Mouse (Mus musculus): ENCODE measurements at regions not wholly inside any gene's neighbourhood (a gene's known extent, or its start where the extent isn't known, plus 50 kb on each side); places are given as distances from the start of the nearest gene placed in this dataset.

GRCm38 (mm10) chr8:88417307-88418095, 55.5 kb upstream of the Brd7 start:
- DNase-seq (ENCODE audit: low spot score in 2 of 2): peak; percentile 33 to 38

- DNase-seq (ENCODE audit: low spot score in 2 of 2): no peak
Observed at GRCm38 (mm10) chr8:88423264-88423663, 61.3 kb upstream of the Brd7 start.

- no peak for DNase-seq (ENCODE audit: low spot score in 2 of 2)
Observed at GRCm38 (mm10) chr8:88428560-88428959, 66.6 kb upstream of the Brd7 start.

- DNase-seq (ENCODE audit: low spot score in 2 of 2): no peak
Observed at GRCm38 (mm10) chr8:88431389-88431788, 69.4 kb upstream of the Brd7 start.

- DNase-seq (ENCODE audit: low spot score in 2 of 2): no peak
Observed at GRCm38 (mm10) chr8:88435686-88436085, 73.7 kb upstream of the Brd7 start.

GRCm38 (mm10) chr8:88440219-88440618, 78.2 kb upstream of the Brd7 start:
- DNase-seq (ENCODE audit: low spot score in 2 of 2): no peak

- DNase-seq (ENCODE audit: low spot score in 2 of 2): no peak
Observed at GRCm38 (mm10) chr8:88443397-88443796, 77.8 kb upstream of the Nkd1 start.

- peak; percentile 21 to 24 for DNase-seq (ENCODE audit: low spot score in 2 of 2)
Observed at GRCm38 (mm10) chr8:88447406-88447805, 73.7 kb upstream of the Nkd1 start.

GRCm38 (mm10) chr8:88447844-88448535, 73.2 kb upstream of the Nkd1 start:
- no peak for DNase-seq (ENCODE audit: low spot score in 2 of 2)

- DNase-seq (ENCODE audit: low spot score in 2 of 2): no peak
Observed at GRCm38 (mm10) chr8:88449001-88449400, 72.2 kb upstream of the Nkd1 start.

GRCm38 (mm10) chr8:88449534-88449933, 71.6 kb upstream of the Nkd1 start:
- DNase-seq (ENCODE audit: low spot score in 2 of 2): no peak

GRCm38 (mm10) chr8:88450864-88451657, 70.1 kb upstream of the Nkd1 start:
- no peak for DNase-seq (ENCODE audit: low spot score in 2 of 2)

- no peak for DNase-seq (ENCODE audit: low spot score in 2 of 2)
Observed at GRCm38 (mm10) chr8:88451658-88452500, 69.3 kb upstream of the Nkd1 start.

GRCm38 (mm10) chr8:88452501-88452847, 68.7 kb upstream of the Nkd1 start:
- DNase-seq (ENCODE audit: low spot score in 2 of 2): no peak

- DNase-seq (ENCODE audit: low spot score in 2 of 2): peak; percentile 30 to 37
Observed at GRCm38 (mm10) chr8:88454048-88454696, 67.0 kb upstream of the Nkd1 start.

- no peak for DNase-seq (ENCODE audit: low spot score in 2 of 2)
Observed at GRCm38 (mm10) chr8:88454906-88455305, 66.2 kb upstream of the Nkd1 start.

- no peak for DNase-seq (ENCODE audit: low spot score in 2 of 2)
Observed at GRCm38 (mm10) chr8:88455434-88456020, 65.6 kb upstream of the Nkd1 start.

GRCm38 (mm10) chr8:88459197-88459596, 62.0 kb upstream of the Nkd1 start:
- no peak for DNase-seq (ENCODE audit: low spot score in 2 of 2)

GRCm38 (mm10) chr8:88467756-88468155, 53.4 kb upstream of the Nkd1 start:
- no peak for DNase-seq (ENCODE audit: low spot score in 2 of 2)

- no peak for DNase-seq (ENCODE audit: low spot score in 2 of 2)
Observed at GRCm38 (mm10) chr8:88470931-88471455, 50.2 kb upstream of the Nkd1 start.
